Mouse (Mus musculus): ENCODE results near the gene Nxpe2. TPM values are rescaled to one million over a fixed set of nuclear protein-coding genes. Genes with fewer than 3 reads are reported as not detected.

The Nxpe2 gene
- polyA plus RNA-seq (2015; fragmentation: Nextera tagmentation; extraction: Ambion mirVana): 2.8 and 4.7 TPM in 2 replicates

- no peak within 1 kb of the TSS for H3K4me2 ChIP-seq
- peak within 1 kb of the TSS; percentile 82 for H3K27ac ChIP-seq (replicated peaks)
- H3K4me3 ChIP-seq: no peak within 1 kb of the TSS
- 38% methylated on average over 2 of the region's 2 CpGs for WGBS
- H3K27me3 ChIP-seq (replicated peaks): no peaks in the 10 kb centered on the region
- H3K4me1 ChIP-seq: peaks cover 9% of the 10 kb centered on the region; the same call in 1 of the 2 replicates
- no peaks in the 10 kb centered on the region for H3K36me3 ChIP-seq
- H3K9ac ChIP-seq: no peak within 1 kb of the TSS
- ATAC-seq (ENCODE audit: extremely low read depth, insufficient number of reproducible peaks, low FRiP score, low TSS enrichment): no peak
- no peaks in the 10 kb centered on the region for H3K9me3 ChIP-seq
These were observed at the start of gene Nxpe2 for GRCm38 (mm10) chr9:48353148-48353698. Gene Nxpe2, minus strand, starts transcription at chr9:48353454.

- no peaks in the 10 kb centered on the region for H3K27me3 ChIP-seq (replicated peaks)
- H3K9me3 ChIP-seq: no peaks in the 10 kb centered on the region
- no peak overlapping the region for H3K4me2 ChIP-seq
- 70% methylated on average over 3 of the region's 3 CpGs for WGBS
- no peaks in the 10 kb centered on the region for H3K36me3 ChIP-seq
- H3K4me1 ChIP-seq: no peaks in the 10 kb centered on the region
- ATAC-seq (ENCODE audit: extremely low read depth, insufficient number of reproducible peaks, low FRiP score, low TSS enrichment): no peak
- H3K27ac ChIP-seq (replicated peaks): no peak overlapping the region
- no peak overlapping the region for H3K9ac ChIP-seq
- H3K4me3 ChIP-seq: no peak overlapping the region
These were observed 36.7 kb upstream of the Nxpe2 start for GRCm38 (mm10) chr9:48389983-48390382.

GRCm38 (mm10) chr9:48388451-48388850 lies 35.2 kb upstream of the Nxpe2 start:
- no peak overlapping the region for H3K4me2 ChIP-seq
- no peaks in the 10 kb centered on the region for H3K27me3 ChIP-seq (replicated peaks)
- H3K9ac ChIP-seq: no peak overlapping the region
- H3K4me1 ChIP-seq: no peaks in the 10 kb centered on the region
- no peaks in the 10 kb centered on the region for H3K36me3 ChIP-seq
- H3K4me3 ChIP-seq: no peak overlapping the region
- H3K9me3 ChIP-seq: no peaks in the 10 kb centered on the region
- no peak for ATAC-seq (ENCODE audit: extremely low read depth, insufficient number of reproducible peaks, low FRiP score, low TSS enrichment)
- WGBS: 71% methylated on average over 4 of the region's 4 CpGs
- no peak overlapping the region for H3K27ac ChIP-seq (replicated peaks)

- no peaks in the 10 kb centered on the region for H3K36me3 ChIP-seq
- no peak for ATAC-seq (ENCODE audit: extremely low read depth, insufficient number of reproducible peaks, low FRiP score, low TSS enrichment)
- H3K4me1 ChIP-seq: no peaks in the 10 kb centered on the region
- no peak overlapping the region for H3K4me2 ChIP-seq
- H3K27me3 ChIP-seq (replicated peaks): no peaks in the 10 kb centered on the region
- H3K27ac ChIP-seq (replicated peaks): no peak overlapping the region
- H3K9me3 ChIP-seq: no peaks in the 10 kb centered on the region
- H3K9ac ChIP-seq: no peak overlapping the region
- WGBS: 42% methylated on average over 2 of the region's 2 CpGs
- H3K4me3 ChIP-seq: no peak overlapping the region
These were observed 21.1 kb upstream of the Nxpe2 start for GRCm38 (mm10) chr9:48374357-48374756.

- no peak overlapping the region for H3K27ac ChIP-seq (replicated peaks)
- WGBS: 71% methylated on average over 4 of the region's 4 CpGs
These were observed 20.1 kb upstream of the Nxpe2 start for GRCm38 (mm10) chr9:48373232-48373878.

GRCm38 (mm10) chr9:48362743-48363142 lies 9.5 kb upstream of the Nxpe2 start:
- Histone ChIP-seq H3K9ac (no peak overlapping the region), H3K27ac (replicated peaks) (peak overlapping the region; percentile 62; the same call in 1 of the 2 replicates)
- 89% methylated on average over 6 of the region's 6 CpGs for WGBS

More at GRCm38 (mm10) chr9:48373232-48373878, 20.1 kb upstream of the Nxpe2 start:
- Histone ChIP-seq H3K4me1 (no peaks in the 10 kb centered on the region), H3K4me2 (no peak overlapping the region), H3K36me3 (no peaks in the 10 kb centered on the region), H3K9ac (no peak overlapping the region), H3K4me3 (no peak overlapping the region), H3K27me3 (replicated peaks) (no peaks in the 10 kb centered on the region), H3K9me3 (no peaks in the 10 kb centered on the region)
- ATAC-seq (ENCODE audit: extremely low read depth, insufficient number of reproducible peaks, low FRiP score, low TSS enrichment): no peak

GRCm38 (mm10) chr9:48361815-48362631 lies 8.8 kb upstream of the Nxpe2 start:
- 34% methylated on average over 14 of the region's 14 CpGs for WGBS
- no peak overlapping the region for H3K9ac ChIP-seq
- peaks cover 10% of the 10 kb centered on the region for H3K4me1 ChIP-seq
- no peaks in the 10 kb centered on the region for H3K9me3 ChIP-seq
- no peaks in the 10 kb centered on the region for H3K36me3 ChIP-seq
- no peaks in the 10 kb centered on the region for H3K27me3 ChIP-seq (replicated peaks)
- H3K4me3 ChIP-seq: no peak overlapping the region
- ATAC-seq (ENCODE audit: extremely low read depth, insufficient number of reproducible peaks, low FRiP score, low TSS enrichment): peak; percentile 73; the same call in 1 of the 2 replicates
- peak overlapping the region; percentile 43 for H3K4me2 ChIP-seq
- peak overlapping the region; percentile 62 for H3K27ac ChIP-seq (replicated peaks)

More at GRCm38 (mm10) chr9:48362743-48363142, 9.5 kb upstream of the Nxpe2 start:
- Histone ChIP-seq H3K27me3 (replicated peaks) (no peaks in the 10 kb centered on the region), H3K4me2 (peak overlapping the region; percentile 43; the same call in 1 of the 2 replicates), H3K4me1 (peaks cover 10% of the 10 kb centered on the region), H3K4me3 (no peak overlapping the region), H3K36me3 (no peaks in the 10 kb centered on the region), H3K9me3 (no peaks in the 10 kb centered on the region)
- no peak for ATAC-seq (ENCODE audit: extremely low read depth, insufficient number of reproducible peaks, low FRiP score, low TSS enrichment)

GRCm38 (mm10) chr9:48360826-48361225 lies 7.6 kb upstream of the Nxpe2 start:
- H3K27me3 ChIP-seq (replicated peaks): no peaks in the 10 kb centered on the region
- no peak for ATAC-seq (ENCODE audit: extremely low read depth, insufficient number of reproducible peaks, low FRiP score, low TSS enrichment)
- peaks cover 10% of the 10 kb centered on the region for H3K4me1 ChIP-seq
- WGBS: 71% methylated on average over 4 of the region's 4 CpGs
- no peak overlapping the region for H3K27ac ChIP-seq (replicated peaks)
- H3K9me3 ChIP-seq: no peaks in the 10 kb centered on the region
- H3K4me3 ChIP-seq: no peak overlapping the region
- no peak overlapping the region for H3K4me2 ChIP-seq
- H3K36me3 ChIP-seq: no peaks in the 10 kb centered on the region
- H3K9ac ChIP-seq: no peak overlapping the region

- H3K4me1 ChIP-seq: peaks cover 13% of the 10 kb centered on the region
- no peak overlapping the region for H3K4me3 ChIP-seq
- ATAC-seq (ENCODE audit: extremely low read depth, insufficient number of reproducible peaks, low FRiP score, low TSS enrichment): no peak
- H3K4me2 ChIP-seq: no peak overlapping the region
- no peak overlapping the region for H3K9ac ChIP-seq
- no peaks in the 10 kb centered on the region for H3K9me3 ChIP-seq
- H3K27me3 ChIP-seq (replicated peaks): no peaks in the 10 kb centered on the region
- H3K27ac ChIP-seq (replicated peaks): no peak overlapping the region
- WGBS: 83% methylated on average over 3 of the region's 3 CpGs
- no peaks in the 10 kb centered on the region for H3K36me3 ChIP-seq
These were observed 3.8 kb upstream of the Nxpe2 start for GRCm38 (mm10) chr9:48357097-48357496.

GRCm38 (mm10) chr9:48354793-48355192 lies 1.5 kb upstream of the Nxpe2 start:
- Histone ChIP-seq H3K36me3 (no peaks in the 10 kb centered on the region), H3K27me3 (replicated peaks) (no peaks in the 10 kb centered on the region), H3K4me2 (no peak overlapping the region), H3K9ac (no peak overlapping the region), H3K4me1 (peaks cover 9% of the 10 kb centered on the region; the same call in 1 of the 2 replicates), H3K9me3 (no peaks in the 10 kb centered on the region), H3K27ac (replicated peaks) (peak overlapping the region; percentile 82; the same call in 1 of the 2 replicates), H3K4me3 (no peak overlapping the region)
- ATAC-seq (ENCODE audit: extremely low read depth, insufficient number of reproducible peaks, low FRiP score, low TSS enrichment): no peak
- WGBS: 27% methylated on average over 3 of the region's 3 CpGs

GRCm38 (mm10) chr9:48354122-48354521 lies 868 bp upstream of the Nxpe2 start:
- Histone ChIP-seq H3K9me3 (no peaks in the 10 kb centered on the region), H3K27ac (replicated peaks) (peak overlapping the region; percentile 82), H3K4me3 (no peak overlapping the region), H3K4me2 (no peak overlapping the region), H3K36me3 (no peaks in the 10 kb centered on the region), H3K9ac (no peak overlapping the region), H3K27me3 (replicated peaks) (no peaks in the 10 kb centered on the region), H3K4me1 (peaks cover 9% of the 10 kb centered on the region; the same call in 1 of the 2 replicates)
- no peak for ATAC-seq (ENCODE audit: extremely low read depth, insufficient number of reproducible peaks, low FRiP score, low TSS enrichment)
- 73% methylated on average over 4 of the region's 4 CpGs for WGBS
